Mouse (Mus musculus): ENCODE measurements around the gene Eif4h.
A peak's percentile ranks its signal among the peaks of the same experiment; 100 is the strongest.

Gene Eif4h

DNA sequence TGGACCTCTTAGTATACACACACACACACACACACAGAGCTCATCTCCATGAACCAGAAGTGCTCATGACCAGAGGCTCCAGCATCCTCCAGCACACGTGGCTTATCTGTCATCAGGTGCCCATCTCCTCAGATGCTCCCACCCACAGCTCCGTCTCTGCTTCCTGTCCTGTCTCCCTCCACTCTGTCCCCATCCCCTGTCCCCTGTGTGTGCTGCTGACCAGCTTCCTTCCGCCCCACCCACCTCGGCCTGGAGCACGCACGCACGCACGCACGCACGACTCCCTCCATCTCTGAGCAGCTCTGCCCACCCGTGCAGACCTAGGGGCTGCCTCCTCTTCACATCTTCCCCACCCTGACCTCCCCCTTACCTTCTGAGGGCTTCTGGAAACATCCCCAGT, 34.9 kb downstream of the Eif4h start:
- DNase-seq, result no peak

DNA sequence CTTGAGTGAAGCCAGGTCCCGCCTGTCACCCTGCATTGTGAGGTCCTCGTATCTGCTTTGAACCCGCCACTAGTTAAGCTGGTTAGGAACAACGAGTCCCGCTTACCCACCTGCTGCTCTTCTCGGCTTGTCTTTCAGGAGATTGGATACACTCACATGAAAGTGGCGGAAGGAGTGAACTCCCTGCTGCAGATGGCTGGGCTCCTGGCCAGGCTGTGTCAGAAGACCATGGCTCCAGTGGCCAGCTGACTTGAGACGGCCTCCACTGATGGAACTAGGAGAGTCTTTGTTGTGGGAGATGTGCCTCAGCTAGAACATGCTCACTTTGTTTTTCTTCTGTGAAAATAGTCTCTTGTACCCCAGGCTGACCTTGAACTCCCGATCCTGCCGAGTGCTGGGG, 41.6 kb downstream of the Eif4h start:
- DNase-seq, result no peak

DNA sequence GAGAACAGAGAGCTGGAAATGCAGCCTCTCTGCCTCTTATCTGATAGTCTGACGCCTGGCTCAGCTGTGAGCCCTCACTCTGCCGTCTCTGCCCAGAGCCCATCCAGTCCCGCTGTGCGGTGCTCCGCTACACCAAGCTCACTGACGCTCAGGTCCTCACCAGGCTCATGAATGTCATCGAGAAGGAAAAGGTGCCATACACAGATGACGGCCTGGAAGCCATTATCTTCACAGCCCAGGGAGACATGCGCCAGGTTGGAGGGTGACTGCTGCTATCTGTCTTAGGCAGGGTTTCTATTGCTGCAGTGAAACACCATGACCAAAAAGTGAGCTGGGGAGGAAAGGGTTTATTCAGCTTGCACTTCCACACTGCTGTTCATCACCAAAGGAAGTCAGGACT, 46.2 kb downstream of the Eif4h start:
- DNase-seq, result no peak

DNA sequence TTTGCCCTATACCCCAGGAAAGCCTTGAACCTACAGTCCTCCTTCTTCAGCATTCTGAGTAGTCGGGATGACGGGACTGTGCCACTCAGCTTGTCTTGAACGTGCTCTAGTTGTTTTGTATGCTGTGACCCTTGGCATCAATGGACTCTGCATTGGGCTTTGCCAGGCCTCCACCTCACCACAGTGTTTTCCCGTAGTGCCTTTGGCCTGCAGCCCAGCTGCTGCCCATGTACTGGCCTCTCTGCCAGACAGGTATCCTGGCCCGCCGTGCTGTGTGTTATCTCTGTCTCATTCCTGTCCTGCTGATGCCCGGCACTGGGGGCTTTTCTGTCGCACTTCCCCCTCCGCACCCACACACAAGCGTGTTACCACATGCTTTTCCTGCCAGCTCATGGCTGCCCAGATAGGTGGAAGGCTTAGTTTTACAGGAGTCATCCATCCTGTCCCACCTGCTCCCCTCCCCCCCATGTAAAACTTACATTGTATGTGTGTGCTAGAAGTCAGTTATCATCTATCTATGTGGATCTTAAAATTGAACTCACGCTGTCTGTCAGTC, 47.2 kb downstream of the Eif4h start:
- no peak for DNase-seq

DNA sequence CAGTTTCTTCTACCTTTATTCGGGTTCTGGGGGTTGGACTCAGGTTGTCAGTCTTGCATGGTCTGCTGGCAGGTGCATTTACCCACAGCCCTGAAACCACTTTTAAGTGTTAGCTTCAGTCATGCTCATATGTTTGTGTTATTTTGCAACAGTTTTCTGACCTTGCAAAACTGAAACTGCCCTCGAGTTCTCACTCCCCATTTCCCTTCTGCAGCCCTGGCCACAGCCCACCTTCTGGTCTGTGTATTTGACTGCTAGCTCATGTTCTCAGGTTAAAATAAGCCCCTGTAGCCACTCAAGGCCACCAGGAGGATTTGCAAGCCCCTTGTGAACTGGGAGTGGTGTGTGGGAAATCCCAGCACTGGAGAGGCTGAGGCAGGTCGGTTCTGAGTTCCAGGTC, 49.4 kb downstream of the Eif4h start:
- DNase-seq, result no peak

DNA sequence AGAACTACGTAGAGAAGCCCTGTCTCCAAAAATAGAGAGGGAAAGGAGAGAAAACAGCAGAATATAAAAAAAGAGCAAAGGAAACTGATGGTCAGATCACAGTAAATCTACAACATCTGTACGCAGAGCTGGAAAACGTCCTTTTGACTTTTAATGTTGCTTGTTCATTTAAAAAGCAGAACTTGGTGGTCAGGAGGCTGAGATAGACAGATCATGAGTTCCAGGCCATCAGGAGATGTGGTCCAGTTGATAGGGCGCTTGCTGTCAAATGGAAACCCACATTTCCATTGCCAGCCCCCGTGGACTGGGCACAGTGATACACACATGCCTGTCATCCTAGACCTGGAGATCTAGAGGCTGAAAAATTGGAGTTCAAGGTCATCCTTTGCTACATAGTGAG, 54.5 kb downstream of the Eif4h start:
- no peak for DNase-seq

DNA sequence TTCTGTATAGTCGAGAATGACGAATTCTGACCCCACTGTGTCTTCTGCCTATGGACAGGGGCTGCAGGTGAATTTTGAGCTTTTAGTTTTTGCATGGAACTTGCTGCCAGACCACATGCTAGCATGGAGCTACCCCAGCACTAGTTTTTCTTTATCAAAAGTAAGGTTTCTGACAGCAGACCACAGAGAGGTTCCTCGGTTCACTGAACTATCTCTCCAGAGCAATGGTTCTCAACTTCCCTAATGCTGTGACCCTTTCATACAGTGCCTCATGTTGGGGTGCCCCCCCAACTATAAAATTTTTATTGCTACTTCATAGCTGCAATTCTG, 55.4 kb downstream of the Eif4h start:
- DNase-seq, result no peak

DNA sequence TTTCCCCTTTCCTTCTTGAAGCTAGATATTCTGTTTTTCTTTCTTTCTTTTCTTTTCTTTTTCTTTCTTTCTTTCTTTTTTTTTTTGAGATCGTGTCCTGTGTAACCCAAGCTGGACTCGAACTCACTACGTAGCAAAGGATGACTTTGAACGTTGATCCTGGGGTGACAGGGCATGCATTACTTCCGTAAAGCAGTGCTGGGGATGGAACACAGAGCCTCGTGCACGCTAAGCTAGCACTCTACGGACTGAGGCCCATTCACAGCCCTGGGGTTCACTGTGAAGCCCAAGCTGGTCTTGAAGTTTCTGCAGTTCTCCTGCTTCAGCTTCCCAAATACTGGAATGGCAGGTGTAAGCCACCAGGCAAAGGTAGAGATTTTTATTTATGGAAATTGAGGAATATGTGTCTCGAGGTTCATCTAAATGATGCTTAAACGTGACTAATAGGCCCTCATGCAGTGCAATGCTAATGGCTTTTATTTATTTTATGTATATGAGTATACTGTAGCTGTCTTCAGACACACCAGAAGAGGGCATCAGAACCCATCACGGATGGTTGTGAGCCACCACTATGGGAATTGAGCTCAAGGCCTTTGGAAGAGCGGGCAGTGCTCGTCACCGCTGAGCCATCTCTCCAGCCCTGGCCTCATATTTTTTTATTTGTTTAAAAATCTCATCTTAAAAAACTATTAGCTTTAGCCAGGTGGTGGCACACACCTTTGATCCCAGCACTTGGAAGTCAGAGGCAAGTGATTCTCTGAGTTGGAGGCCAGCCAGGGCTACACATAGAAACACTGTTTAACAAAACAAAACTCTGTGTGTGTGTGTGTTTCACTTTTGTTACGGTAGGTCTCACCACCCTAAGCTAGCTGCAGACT, 56.0 kb downstream of the Eif4h start:
- peak; percentile 26 for DNase-seq

DNA sequence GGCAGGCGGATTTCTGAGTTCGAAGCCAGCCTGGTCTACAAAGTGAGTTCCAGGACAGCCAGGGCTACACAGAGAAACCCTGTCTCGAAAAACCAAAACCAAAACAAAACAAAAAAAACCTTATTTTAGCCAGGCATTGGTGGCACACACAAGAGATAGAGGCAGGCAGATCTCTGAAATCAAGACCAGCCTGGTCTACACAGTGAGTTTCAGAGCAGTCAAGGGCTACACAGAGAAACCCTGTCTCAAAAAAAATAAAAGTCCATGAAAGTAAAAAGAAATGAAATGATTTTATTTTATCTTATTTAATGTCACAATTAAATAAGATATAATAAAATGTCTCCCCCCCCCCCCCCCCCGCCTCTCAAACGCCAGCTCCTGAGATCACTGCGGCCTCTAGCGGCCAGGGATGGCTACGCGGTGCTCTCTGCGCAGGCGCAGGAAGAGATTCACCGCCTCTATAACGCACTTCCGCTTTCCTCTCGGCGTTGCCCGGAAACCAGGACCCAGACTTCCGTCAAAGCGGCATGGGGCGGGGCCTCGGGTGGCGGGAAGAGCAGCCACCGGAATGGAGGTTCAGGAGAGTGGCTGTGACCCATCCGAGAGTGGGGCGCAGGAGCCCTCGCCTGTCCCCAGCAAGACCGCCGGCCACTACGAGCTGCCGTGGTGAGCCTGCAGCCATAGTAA, 56.9 kb downstream of the Eif4h start:
- peak; percentile 99 for DNase-seq

DNA sequence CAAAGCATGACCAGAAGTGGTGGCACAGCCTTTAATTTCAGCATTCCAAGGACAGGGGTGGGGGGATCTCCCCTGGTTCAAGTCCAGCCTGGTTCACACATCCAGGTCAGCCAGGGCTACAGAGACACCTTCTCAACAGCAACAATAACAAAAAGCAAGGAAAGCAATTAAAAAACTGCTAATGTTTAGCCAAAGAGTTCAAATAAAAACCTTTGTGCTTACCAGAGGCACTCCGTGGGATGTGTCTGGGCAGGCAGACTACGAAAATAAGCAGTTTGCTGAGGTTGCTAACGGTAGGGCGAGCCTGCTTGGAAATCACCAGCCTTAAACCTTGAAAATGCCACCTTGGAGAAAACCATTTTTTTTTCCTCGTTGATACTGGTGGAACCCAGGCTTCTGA, 58.1 kb downstream of the Eif4h start, which contains the start of gene Rfc2:
Gene Rfc2 (plus strand): TSS at position 221 of the 400 bp plus-strand sequence.
- DNase-seq, result peak; percentile 60

DNA sequence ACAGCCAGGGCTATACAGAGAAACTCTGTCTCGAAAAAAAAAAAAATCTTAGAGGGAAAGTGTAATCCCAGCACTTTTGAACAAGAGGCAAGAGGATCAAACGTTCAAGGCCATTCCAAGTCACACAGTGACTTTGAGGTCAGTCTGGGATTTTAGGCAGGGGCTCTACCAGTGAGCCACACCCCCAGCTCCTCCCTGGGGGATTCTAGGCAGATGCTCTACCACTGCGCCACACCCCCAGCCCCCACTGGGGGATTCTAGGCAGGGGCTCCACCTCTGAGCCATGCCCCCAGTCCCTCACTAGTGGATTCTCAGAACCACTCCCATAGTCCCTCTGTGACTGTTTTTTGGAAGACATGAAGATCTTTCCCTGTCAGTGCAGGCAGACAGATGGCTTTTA, 60.2 kb downstream of the Eif4h start:
- DNase-seq, result no peak

DNA sequence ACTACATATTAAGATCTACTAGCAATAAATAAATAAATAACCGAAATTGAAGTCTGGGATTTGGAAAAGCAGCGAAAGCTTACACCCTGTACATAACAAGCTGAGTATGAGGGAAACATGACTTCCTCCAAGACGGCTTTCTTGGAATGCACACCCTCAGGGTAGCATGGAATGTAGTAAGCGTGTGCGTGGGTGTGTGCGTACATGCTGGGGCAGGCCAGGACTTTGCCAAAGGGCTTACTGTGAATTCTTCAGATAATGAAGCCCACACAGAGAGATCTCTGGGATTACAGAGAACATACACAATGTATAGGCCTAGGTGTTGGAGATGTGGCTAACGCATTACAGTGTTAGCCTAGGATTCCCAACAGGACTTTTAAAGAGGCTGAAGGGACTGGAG, 61.8 kb downstream of the Eif4h start:
- no peak for DNase-seq

DNA sequence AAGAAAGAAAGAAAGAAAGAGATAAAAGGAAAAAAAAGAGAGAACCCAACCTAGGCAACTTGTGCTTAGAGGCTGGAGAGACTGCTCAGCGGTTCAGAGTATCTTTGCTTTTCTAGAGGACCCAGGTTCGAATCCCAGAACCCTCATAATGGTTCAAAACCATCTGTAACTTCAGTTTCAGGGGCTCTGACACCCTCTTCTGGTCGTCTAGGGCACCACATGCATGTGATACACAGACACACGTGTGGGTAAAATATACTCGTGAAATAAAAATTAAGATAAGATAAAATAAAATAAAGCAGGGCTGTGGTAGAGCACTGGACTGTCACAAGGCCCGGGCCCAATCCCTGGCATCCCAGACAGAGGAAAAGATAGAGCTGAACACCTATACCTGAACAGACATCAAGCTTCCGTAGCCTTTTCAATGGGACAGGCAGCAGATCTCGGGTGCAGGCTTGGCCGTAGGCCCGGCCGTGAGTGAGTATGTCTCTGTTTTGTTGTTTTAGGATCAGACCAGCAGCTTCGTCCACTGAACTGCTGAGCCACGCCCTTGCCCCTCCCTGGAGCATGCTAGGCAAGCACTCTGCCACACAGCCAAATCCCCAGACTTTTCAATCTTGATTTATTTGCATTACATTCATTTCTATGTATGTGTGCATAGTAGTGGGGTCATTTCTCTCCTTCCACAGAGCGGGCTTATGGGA, 62.6 kb downstream of the Eif4h start:
- peak; percentile 44 for DNase-seq

DNA sequence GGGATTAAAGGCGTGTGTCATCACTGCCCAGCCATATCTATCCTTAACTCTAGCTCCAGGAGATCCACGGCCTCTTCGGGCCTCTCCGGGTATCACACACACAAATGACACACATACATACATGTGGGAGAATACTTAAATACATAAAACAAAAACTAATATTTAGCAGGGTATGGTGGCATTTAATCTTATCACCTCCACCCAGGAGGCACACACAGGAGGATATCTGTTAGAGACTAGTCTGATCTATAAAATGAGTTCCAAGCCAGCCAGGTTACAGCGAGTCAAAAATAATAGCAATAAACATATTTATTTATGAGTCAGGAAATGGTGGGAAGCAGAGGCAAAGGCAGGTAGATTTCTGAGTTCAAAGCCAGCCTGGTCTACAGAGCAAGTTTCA, 63.5 kb downstream of the Eif4h start:
- DNase-seq, result no peak

DNA sequence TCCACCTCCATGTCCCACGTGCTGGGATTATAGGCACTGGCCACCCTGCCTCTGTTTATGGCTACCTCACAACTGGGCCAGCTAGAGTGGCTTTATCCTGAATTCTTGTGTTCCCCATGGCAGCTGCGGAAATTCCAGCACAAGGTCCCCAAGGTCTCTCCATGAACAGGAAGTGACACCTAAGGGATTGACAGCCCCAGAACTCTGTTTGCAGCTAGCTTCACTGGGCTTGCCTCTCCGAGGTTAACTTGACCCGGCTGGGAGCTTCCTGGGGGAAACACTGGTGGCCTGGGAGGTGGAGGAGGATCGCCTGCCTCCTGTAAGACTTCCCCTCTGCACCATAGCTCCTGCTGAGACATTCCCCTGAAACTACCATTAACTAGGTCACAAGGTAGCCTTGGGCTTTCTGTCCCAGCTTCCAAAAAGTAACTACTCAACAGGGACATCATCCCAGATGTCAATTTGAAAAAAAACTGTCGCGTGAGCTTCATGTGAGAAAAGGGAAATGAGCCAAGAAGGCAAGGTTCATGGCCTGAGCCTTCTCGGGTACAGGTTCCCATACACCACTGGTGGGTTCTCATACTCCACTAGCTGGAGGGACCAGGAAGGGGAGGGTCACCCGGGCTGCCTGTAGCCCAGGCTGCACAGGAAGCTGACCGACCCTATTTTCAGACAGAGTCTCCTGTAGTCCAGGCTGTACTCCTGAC, 66.6 kb downstream of the Eif4h start:
- peak; percentile 48 for DNase-seq

DNA sequence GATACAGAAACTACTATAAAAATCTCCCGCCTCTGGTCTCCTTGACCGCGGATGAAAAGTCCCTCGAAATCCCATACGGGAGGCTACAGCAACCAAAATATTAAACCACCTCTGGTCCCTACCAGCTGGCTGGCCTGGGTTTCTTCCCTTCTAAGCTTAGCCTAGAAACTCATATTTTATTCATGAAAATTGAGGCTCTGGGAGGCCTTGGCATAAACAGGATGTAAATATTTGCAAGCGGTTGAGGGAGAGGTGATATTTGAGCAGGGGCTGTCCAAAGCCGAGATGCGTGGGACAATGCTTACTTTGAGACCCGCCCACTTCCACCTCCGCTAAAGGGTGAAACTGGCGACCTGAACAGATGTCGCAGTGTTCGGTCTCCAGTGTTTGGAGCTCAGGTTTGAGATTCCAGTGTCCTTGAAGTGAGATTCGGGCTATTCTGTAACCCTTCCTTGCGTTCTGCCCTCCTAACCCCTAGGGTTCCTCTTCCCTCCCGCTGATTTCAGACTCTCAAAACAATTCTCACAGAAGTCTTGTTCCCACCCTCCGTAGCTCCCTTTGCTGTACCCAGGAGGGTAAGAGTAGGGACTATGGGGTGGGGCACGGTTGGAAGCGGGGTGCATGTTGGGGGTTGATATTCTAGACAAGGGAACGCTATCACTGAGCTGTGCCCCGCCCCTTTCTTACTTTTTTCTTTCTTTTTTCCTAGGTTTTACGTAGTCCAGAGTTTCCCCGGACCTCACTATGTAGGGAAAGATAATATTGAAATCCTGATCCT, 67.4 kb downstream of the Eif4h start:
- DNase-seq, result peak; percentile 82

All from kidney, postnatal 14 days (tissue).